Mouse (Mus musculus) limb, embryonic 13.5 days (tissue): ENCODE measurements around the gene Tmem119. TPM values are rescaled to one million over a fixed set of nuclear protein-coding genes. Genes with fewer than 3 reads are reported as not detected.

Experiments used
- ATAC-seq: fragments of 200-750 bp; cut with Nextera tagmentation; 2 replicates; pipeline ENCODE4 v1.8.0; 2017; ENCODE audit warnings: low read depth, moderate number of reproducible peaks, moderate TSS enrichment; ENCODE audit not compliant: low FRiP score
- H3K27ac ChIP-seq: fragments of 300-500 bp; sonication (generic); 2 replicates; pipeline ENCODE4 v1.5.1; 2015; ENCODE audit warnings: inconsistent platforms, mild to moderate bottlenecking, moderate library complexity
- H3K27me3 ChIP-seq: fragments of 300-500 bp; sonication (generic); 2 replicates; pipeline ENCODE4 v1.6.1; 2015; ENCODE audit warnings: mild to moderate bottlenecking, inconsistent platforms
- H3K36me3 ChIP-seq: fragments of 300-500 bp; sonication (generic); 2 replicates; pipeline ENCODE4 v1.6.1; 2015; ENCODE audit warnings: inconsistent platforms, mild to moderate bottlenecking, moderate library complexity
- H3K4me1 ChIP-seq: fragments of 300-500 bp; sonication (generic); 2 replicates; pipeline ENCODE4 v1.6.1; 2015; ENCODE audit warnings: inconsistent platforms
- H3K4me2 ChIP-seq: fragments of 300-500 bp; sonication (generic); replicated peaks from 2 replicates; pipeline ENCODE4 v1.6.1; 2015; ENCODE audit warnings: inconsistent platforms, mild to moderate bottlenecking, moderate library complexity
- H3K4me3 ChIP-seq: fragments of 300-500 bp; sonication (generic); 2 replicates; pipeline ENCODE4 v1.5.1; 2015; ENCODE audit warnings: moderate library complexity, mild to moderate bottlenecking, inconsistent platforms
- H3K9ac ChIP-seq: fragments of 300-500 bp; sonication (generic); 2 replicates; pipeline ENCODE4 v1.6.1; 2015; ENCODE audit warnings: mild to moderate bottlenecking, inconsistent platforms
- H3K9me3 ChIP-seq: fragments of 300-500 bp; sonication (generic); 2 replicates; pipeline ENCODE4 v1.6.1; 2016; ENCODE audit warnings: inconsistent platforms
- WGBS: fragments of 180-500 bp; shearing (Covaris S2); methylation state at CpG from one replicate; pipeline ENCODE4 v1.1.7; 2015; 5-methylcytosine and 5-hydroxymethylcytosine counted together
- polyA plus RNA-seq: library from polyadenylated mRNA; unstranded; fragments of >200 nt; fragmentation: Nextera tagmentation; extraction: Ambion mirVana; gene quantifications from 2 replicates; pipeline ENCODE4 v1.2.1, GENCODE M21; 2015

Gene Tmem119
- polyA plus RNA-seq = 221 and 237 TPM in 2 replicates

- H3K36me3 ChIP-seq = peaks cover 9% of the 10 kb centered on the region
- H3K4me1 ChIP-seq = peaks cover 71% of the 10 kb centered on the region
- peak within 1 kb of the TSS; percentile 77 for H3K9ac ChIP-seq
- ATAC-seq = peak; percentile 89
- H3K4me2 ChIP-seq = peak within 1 kb of the TSS; percentile 92
- H3K4me3 ChIP-seq = peak within 1 kb of the TSS; percentile 72
- H3K27ac ChIP-seq = peak within 1 kb of the TSS; percentile 98
- H3K27me3 ChIP-seq = no peaks in the 10 kb centered on the region
- WGBS = under 1% methylated on average over 11 of the region's 11 CpGs
- no peaks in the 10 kb centered on the region for H3K9me3 ChIP-seq
Observed at GRCm38 (mm10) chr5:113800280-113800679, at the start of gene Tmem119. Tmem119 (minus strand) TSS chr5:113800516.

GRCm38 (mm10) chr5:113847636-113848035 lies 47.3 kb upstream of the Tmem119 start:
- Histone ChIP-seq H3K4me1 (no peaks in the 10 kb centered on the region), H3K4me3 (no peak overlapping the region), H3K27me3 (no peaks in the 10 kb centered on the region), H3K9ac (no peak overlapping the region), H3K9me3 (no peaks in the 10 kb centered on the region), H3K36me3 (peaks cover 90% of the 10 kb centered on the region), H3K4me2 (no peak overlapping the region), H3K27ac (no peak overlapping the region)
- 91% methylated on average over 9 of the region's 9 CpGs for WGBS
- ATAC-seq = no peak

- H3K36me3 ChIP-seq = peaks cover 92% of the 10 kb centered on the region
- no peak overlapping the region for H3K4me2 ChIP-seq
- H3K27me3 ChIP-seq = no peaks in the 10 kb centered on the region
- H3K4me3 ChIP-seq = no peak overlapping the region
- ATAC-seq = no peak
- H3K9ac ChIP-seq = no peak overlapping the region
- 90% methylated on average over 8 of the region's 8 CpGs for WGBS
- H3K9me3 ChIP-seq = no peaks in the 10 kb centered on the region
- H3K27ac ChIP-seq = no peak overlapping the region
- no peaks in the 10 kb centered on the region for H3K4me1 ChIP-seq
Observed at GRCm38 (mm10) chr5:113846656-113847055, 46.3 kb upstream of the Tmem119 start.

DNA sequence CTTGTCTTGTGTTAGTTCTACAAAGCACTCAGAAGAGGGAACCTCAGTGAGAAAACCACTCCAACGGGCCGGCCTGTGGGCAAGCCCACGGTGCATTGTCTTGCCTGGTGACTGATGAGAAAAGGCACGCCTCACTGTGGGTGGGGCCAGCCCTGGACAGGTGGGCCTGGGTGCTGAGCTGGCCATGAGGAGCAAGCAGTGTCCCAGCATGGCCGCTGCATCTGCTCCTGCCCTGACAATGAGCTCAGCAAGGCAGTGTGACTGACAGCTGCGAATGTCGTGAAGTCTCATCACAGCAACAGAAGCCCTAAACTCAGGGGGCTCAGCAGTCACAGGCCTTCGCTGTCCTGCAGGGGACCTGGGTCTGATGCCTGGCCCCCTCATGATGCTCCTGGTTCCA lies 45.3 kb upstream of the Tmem119 start:
- H3K4me1 ChIP-seq = no peaks in the 10 kb centered on the region
- 86% methylated on average over 8 of the region's 8 CpGs for WGBS
- no peak overlapping the region for H3K4me2 ChIP-seq
- no peaks in the 10 kb centered on the region for H3K9me3 ChIP-seq
- no peak overlapping the region for H3K4me3 ChIP-seq
- H3K27ac ChIP-seq = no peak overlapping the region
- no peaks in the 10 kb centered on the region for H3K27me3 ChIP-seq
- no peak overlapping the region for H3K9ac ChIP-seq
- no peak for ATAC-seq
- H3K36me3 ChIP-seq = peaks cover 83% of the 10 kb centered on the region

DNA sequence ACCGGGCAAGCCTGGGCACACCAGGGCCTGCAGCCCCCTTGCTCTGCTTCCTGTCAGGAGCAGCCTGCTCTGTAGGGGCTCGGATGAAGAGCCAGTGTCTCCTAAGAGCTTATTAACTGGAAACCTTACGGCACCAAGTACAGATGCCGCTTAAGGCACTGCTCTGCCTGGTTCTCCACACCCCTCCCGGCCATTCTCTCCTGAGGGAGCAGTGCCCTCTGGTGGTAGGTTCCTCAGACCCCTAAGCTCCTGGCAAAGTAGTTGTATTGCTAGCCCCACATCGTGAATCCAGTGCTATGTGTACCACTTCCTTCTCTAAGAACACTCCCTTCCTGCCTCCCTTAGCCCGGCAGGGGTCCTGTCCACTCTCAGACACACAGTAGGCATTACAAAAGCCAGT lies 44.4 kb upstream of the Tmem119 start:
- Histone ChIP-seq H3K4me1 (no peaks in the 10 kb centered on the region), H3K4me2 (no peak overlapping the region), H3K4me3 (no peak overlapping the region), H3K27me3 (no peaks in the 10 kb centered on the region), H3K27ac (0 out of 2 replicates have a peak overlapping the region, but pooled peaks have one; percentile 28), H3K9me3 (no peaks in the 10 kb centered on the region), H3K9ac (no peak overlapping the region; the same call in 1 of the 2 replicates), H3K36me3 (peaks cover 78% of the 10 kb centered on the region)
- 54% methylated on average over 7 of the region's 7 CpGs for WGBS
- ATAC-seq = no peak

GRCm38 (mm10) chr5:113844106-113844505 lies 43.8 kb upstream of the Tmem119 start:
- Histone ChIP-seq H3K27me3 (no peaks in the 10 kb centered on the region), H3K4me3 (no peak overlapping the region), H3K9me3 (no peaks in the 10 kb centered on the region), H3K27ac (no peak overlapping the region), H3K4me1 (no peaks in the 10 kb centered on the region), H3K36me3 (peaks cover 71% of the 10 kb centered on the region), H3K4me2 (peak overlapping the region; percentile 16; the same call in 1 of the 2 replicates), H3K9ac (no peak overlapping the region; the same call in 1 of the 2 replicates)
- WGBS = 75% methylated on average over 15 of the region's 15 CpGs
- no peak for ATAC-seq

DNA sequence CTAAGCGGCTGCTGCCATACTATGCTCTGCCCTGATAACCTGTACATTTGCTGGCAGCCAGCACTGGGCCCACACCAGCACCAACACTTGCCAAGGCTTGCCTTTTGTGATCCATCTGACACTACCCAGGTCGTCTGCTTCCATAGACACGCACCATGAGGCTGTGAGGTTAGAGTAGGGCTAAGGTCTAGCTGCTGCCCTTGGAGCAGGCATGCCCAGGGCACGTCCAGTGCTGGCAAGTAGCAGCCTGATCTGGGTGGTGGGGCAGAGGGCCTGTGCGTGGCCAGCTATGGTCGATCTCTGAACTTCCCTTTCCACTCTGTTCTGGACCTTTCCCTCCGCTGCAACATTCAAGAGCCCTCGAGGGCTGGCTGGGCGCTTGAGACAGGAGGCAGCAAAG lies 42.6 kb upstream of the Tmem119 start:
- Histone ChIP-seq H3K36me3 (peaks cover 60% of the 10 kb centered on the region), H3K9me3 (no peaks in the 10 kb centered on the region), H3K27ac (no peak overlapping the region), H3K9ac (no peak overlapping the region), H3K4me3 (no peak overlapping the region), H3K27me3 (no peaks in the 10 kb centered on the region), H3K4me1 (no peaks in the 10 kb centered on the region), H3K4me2 (no peak overlapping the region)
- ATAC-seq = no peak
- WGBS = 90% methylated on average over 9 of the region's 9 CpGs

- no peak for ATAC-seq
- Histone ChIP-seq H3K4me1 (no peaks in the 10 kb centered on the region), H3K36me3 (peaks cover 54% of the 10 kb centered on the region), H3K27ac (no peak overlapping the region), H3K4me2 (no peak overlapping the region), H3K4me3 (no peak overlapping the region), H3K9me3 (no peaks in the 10 kb centered on the region), H3K27me3 (no peaks in the 10 kb centered on the region), H3K9ac (no peak overlapping the region)
- 88% methylated on average over 9 of the region's 9 CpGs for WGBS
Observed at GRCm38 (mm10) chr5:113842244-113842643, 41.9 kb upstream of the Tmem119 start.

- no peak overlapping the region for H3K27ac ChIP-seq
- no peaks in the 10 kb centered on the region for H3K27me3 ChIP-seq
- H3K4me3 ChIP-seq = no peak overlapping the region
- no peaks in the 10 kb centered on the region for H3K4me1 ChIP-seq
- H3K36me3 ChIP-seq = peaks cover 47% of the 10 kb centered on the region
- no peak overlapping the region for H3K4me2 ChIP-seq
- WGBS = 69% methylated on average over 23 of the region's 23 CpGs
- no peak for ATAC-seq
- no peaks in the 10 kb centered on the region for H3K9me3 ChIP-seq
- no peak overlapping the region for H3K9ac ChIP-seq
Observed at GRCm38 (mm10) chr5:113841243-113842225, 41.2 kb upstream of the Tmem119 start.

DNA sequence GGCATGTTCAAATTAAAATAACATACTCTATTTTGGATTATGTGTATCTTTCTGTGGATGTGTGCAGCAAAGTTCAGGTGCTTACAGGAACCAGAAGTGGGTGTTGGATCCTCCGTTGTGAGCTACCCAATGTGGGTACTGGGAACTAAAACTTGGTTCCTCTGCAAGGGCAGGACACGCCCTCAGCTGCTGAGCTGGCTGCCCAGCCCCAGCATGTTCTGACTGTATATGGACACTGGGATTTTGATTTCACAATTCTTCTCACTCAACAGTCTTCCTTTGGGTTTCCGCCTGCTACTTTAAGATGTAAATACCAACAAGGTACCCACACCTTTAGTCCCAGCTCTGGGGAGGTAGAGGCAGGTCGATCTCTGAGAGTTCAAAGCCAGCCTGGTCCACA lies 40.1 kb upstream of the Tmem119 start:
- WGBS = 92% methylated on average over 4 of the region's 4 CpGs
- H3K27ac ChIP-seq = no peak overlapping the region

GRCm38 (mm10) chr5:113836961-113837360 lies 36.6 kb upstream of the Tmem119 start:
- Histone ChIP-seq H3K27me3 (no peaks in the 10 kb centered on the region), H3K9me3 (no peaks in the 10 kb centered on the region), H3K4me3 (no peak overlapping the region), H3K4me2 (no peak overlapping the region), H3K36me3 (peaks cover 5% of the 10 kb centered on the region; the same call in 1 of the 2 replicates), H3K27ac (no peak overlapping the region), H3K4me1 (peaks cover 6% of the 10 kb centered on the region), H3K9ac (no peak overlapping the region)
- no peak for ATAC-seq
- WGBS = 81% methylated on average over 10 of the region's 10 CpGs

More for the DNA sequence above, 40.1 kb upstream of the Tmem119 start:
- H3K27me3 ChIP-seq = no peaks in the 10 kb centered on the region
- H3K4me3 ChIP-seq = no peak overlapping the region
- no peak overlapping the region for H3K9ac ChIP-seq
- peaks cover 36% of the 10 kb centered on the region for H3K36me3 ChIP-seq
- no peak overlapping the region for H3K4me2 ChIP-seq
- no peak for ATAC-seq
- H3K4me1 ChIP-seq = no peaks in the 10 kb centered on the region
- no peaks in the 10 kb centered on the region for H3K9me3 ChIP-seq

DNA sequence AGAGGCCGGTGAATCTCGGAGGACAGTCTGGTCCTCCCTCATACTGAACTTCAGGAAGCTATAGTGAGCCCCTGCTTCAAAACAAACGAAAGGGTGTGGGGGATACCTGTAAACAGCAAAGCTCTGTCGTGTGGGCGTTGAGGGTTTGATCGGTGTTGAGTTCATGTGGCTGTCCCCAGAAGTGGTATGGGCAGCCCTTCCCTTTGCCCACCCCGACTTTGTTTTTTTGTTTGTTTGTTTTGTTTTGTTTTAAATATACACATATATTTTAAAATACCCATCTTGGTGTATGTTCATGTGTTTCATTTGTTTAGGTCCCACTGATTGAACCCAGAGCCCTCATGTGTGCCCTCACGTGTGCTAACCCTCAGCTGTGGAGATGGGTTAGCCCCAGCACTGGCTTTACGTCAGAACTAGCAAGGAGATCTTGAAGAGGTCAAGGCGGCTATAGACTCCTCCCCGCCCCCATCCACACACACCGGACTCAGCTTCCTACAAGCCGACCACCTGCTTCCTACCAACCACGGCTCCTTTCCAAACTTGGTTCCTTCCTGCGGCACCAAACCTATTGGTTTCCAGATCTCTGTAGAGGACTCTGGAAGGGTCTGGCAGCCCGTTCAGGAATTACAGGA lies 33.1 kb upstream of the Tmem119 start:
- Histone ChIP-seq H3K36me3 (no peaks in the 10 kb centered on the region), H3K4me3 (no peak overlapping the region), H3K4me1 (peaks cover 6% of the 10 kb centered on the region), H3K27me3 (no peaks in the 10 kb centered on the region), H3K9ac (no peak overlapping the region), H3K27ac (no peak overlapping the region), H3K9me3 (no peaks in the 10 kb centered on the region), H3K4me2 (no peak overlapping the region)
- WGBS = 62% methylated on average over 16 of the region's 16 CpGs
- ATAC-seq = no peak
